Mouse (Mus musculus) G1E (cell line): ENCODE measurements at regions not wholly inside any gene's neighbourhood (a gene's known extent, or its start where the extent isn't known, plus 50 kb on each side); places are given as distances from the start of the nearest gene placed in this dataset.

Source experiments
- CTCF ChIP-seq: IDR thresholded peaks from 2 replicates; pipeline ENCODE4 v1.5.1; 2012; ENCODE audit warnings: low read depth, low read length, inconsistent platforms, mixed read lengths
- GATA1 ChIP-seq: IDR thresholded peaks from 2 replicates; pipeline ENCODE4 v1.6.1; 2012; ENCODE audit warnings: borderline replicate concordance, low read length, inconsistent platforms, mixed read lengths
- POLR2AphosphoS5 ChIP-seq: IDR thresholded peaks from 2 replicates; pipeline ENCODE4 v1.6.1; 2012; ENCODE audit warnings: low read depth, low read length, inconsistent platforms; ENCODE audit not compliant: insufficient replicate concordance
- TAL1 ChIP-seq: conservative IDR thresholded peaks from 2 replicates; pipeline ENCODE4 v1.6.1; 2012; ENCODE audit warnings: low read depth, low read length, inconsistent platforms, mixed read lengths

GRCm38 (mm10) chr4:142677426-142677825 lies 438.2 kb upstream of the Kazn start:
- TF ChIP-seq CTCF (no peak), GATA1 (no peak), TAL1 (no peak), POLR2AphosphoS5 (no peak)
